Mouse (Mus musculus) midbrain, embryonic 15.5 days (tissue): ENCODE results near the gene Eva1b. TPM values are rescaled to one million over a fixed set of nuclear protein-coding genes. Genes with fewer than 3 reads are reported as not detected.

Experiments used
- ATAC-seq: fragments of 200-750 bp; cut with Nextera tagmentation; replicated peaks from 2 replicates; pipeline ENCODE4 v1.8.0; 2017; ENCODE audit warnings: moderate TSS enrichment
- H3K27ac ChIP-seq: fragments of 300-500 bp; sonication (generic); 2 replicates; pipeline ENCODE4 v1.5.1; 2015; ENCODE audit warnings: mild to moderate bottlenecking, inconsistent platforms
- H3K27me3 ChIP-seq: fragments of 300-500 bp; sonication (generic); replicated peaks from 2 replicates; pipeline ENCODE4 v1.6.1; 2015; ENCODE audit warnings: inconsistent platforms
- H3K36me3 ChIP-seq: fragments of 300-500 bp; sonication (generic); replicated peaks from 2 replicates; pipeline ENCODE4 v1.6.1; 2015; ENCODE audit warnings: inconsistent platforms
- H3K4me1 ChIP-seq: fragments of 300-500 bp; sonication (generic); 2 replicates; pipeline ENCODE4 v1.6.1; 2015; ENCODE audit warnings: inconsistent platforms
- H3K4me2 ChIP-seq: fragments of 300-500 bp; sonication (generic); 2 replicates; pipeline ENCODE4 v1.6.1; 2015; ENCODE audit warnings: inconsistent platforms, mild to moderate bottlenecking, moderate library complexity
- H3K4me3 ChIP-seq: fragments of 300-500 bp; sonication (generic); 2 replicates; pipeline ENCODE4 v1.5.1; 2015; ENCODE audit warnings: mild to moderate bottlenecking, inconsistent platforms
- H3K9ac ChIP-seq: fragments of 300-500 bp; sonication (generic); 2 replicates; pipeline ENCODE4 v1.6.1; 2015; ENCODE audit warnings: mild to moderate bottlenecking, inconsistent platforms
- H3K9me3 ChIP-seq: fragments of 300-500 bp; sonication (generic); 2 replicates; pipeline ENCODE4 v1.6.1; 2016; ENCODE audit warnings: inconsistent platforms
- WGBS: fragments of 180-500 bp; shearing (Covaris S2); methylation state at CpG from one replicate; pipeline ENCODE4 v1.1.7; 2015; ENCODE audit warnings: mixed read lengths; 5-methylcytosine and 5-hydroxymethylcytosine counted together
- polyA plus RNA-seq: library from polyadenylated mRNA; unstranded; fragments of >200 nt; fragmentation: Nextera tagmentation; extraction: Ambion mirVana; gene quantifications from 2 replicates; pipeline ENCODE4 v1.2.1, GENCODE M21; 2015

Gene Eva1b
- polyA plus RNA-seq = 11.8 and 12.0 TPM in 2 replicates

DNA sequence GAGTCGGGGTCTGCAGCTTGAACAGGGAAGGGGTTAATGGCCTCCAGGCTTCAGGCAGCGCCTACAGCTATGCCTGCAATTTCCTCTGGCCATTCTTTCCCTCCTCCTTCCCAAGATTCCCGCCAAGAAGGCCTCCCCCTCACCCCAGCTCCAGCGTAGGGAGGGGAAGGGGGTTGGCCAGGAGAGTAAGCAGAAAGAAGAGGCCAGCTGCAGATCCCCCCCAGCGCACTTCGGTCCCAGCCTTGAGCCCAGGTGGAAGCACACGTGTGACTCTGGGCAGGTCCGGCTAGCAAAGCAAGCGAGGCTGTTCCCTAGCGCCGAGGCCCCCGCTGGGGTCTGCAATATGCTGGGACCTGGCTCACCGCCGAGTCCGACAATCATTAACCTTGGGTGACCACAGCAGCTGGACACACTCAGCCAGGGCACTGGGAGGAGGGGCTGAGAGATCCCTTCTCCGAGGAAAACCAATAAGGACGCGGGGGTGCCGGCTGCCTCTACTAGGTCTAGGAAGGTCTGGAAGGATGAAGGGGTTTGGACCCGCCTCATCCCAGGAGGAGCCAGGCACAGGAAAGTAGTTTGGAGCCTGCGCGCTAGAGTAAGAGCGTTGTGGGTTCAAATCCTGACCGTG lies at the start of gene Eva1b:
Gene Eva1b, plus strand, starts transcription at position 212 of the 628 bp plus-strand sequence.
- H3K27me3 ChIP-seq = peaks cover 38% of the 10 kb centered on the region
- ATAC-seq = no peak
- WGBS = 3% methylated on average over 24 of the region's 24 CpGs
- no peaks in the 10 kb centered on the region for H3K9me3 ChIP-seq
- no peak within 1 kb of the TSS for H3K27ac ChIP-seq
- H3K4me3 ChIP-seq = peak within 1 kb of the TSS; percentile 35
- H3K4me2 ChIP-seq = peak within 1 kb of the TSS; percentile 59
- H3K4me1 ChIP-seq = peaks cover 22% of the 10 kb centered on the region
- H3K36me3 ChIP-seq = no peaks in the 10 kb centered on the region
- H3K9ac ChIP-seq = peak within 1 kb of the TSS; percentile 18; the same call in 1 of the 2 replicates

DNA sequence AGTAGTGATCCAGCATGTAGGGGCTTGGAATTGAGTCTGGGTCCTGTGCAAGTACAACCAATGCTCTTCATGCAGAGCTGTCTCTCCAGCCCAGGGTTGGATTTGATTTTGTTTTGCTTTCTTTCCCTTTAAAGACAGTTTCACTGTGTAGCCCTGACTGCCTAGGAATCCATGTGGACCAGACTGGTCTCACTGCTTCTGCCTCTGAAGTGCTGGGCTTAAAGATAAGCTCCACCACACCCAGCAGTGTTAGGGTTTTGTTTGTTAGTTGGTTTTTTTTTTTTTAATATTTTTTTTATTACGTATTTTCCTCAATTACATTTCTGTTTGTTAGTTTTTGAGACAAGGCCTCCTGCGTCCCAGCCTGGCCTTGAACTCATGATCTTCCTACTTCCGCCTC lies 48.2 kb upstream of the Eva1b start:
- Histone ChIP-seq H3K36me3 (no peaks in the 10 kb centered on the region), H3K4me2 (no peak overlapping the region), H3K4me1 (peaks cover 33% of the 10 kb centered on the region), H3K27me3 (no peaks in the 10 kb centered on the region), H3K9ac (no peak overlapping the region), H3K9me3 (no peaks in the 10 kb centered on the region), H3K4me3 (no peak overlapping the region), H3K27ac (no peak overlapping the region)
- ATAC-seq = no peak
- WGBS = 95% methylated on average over 3 of the region's 3 CpGs

DNA sequence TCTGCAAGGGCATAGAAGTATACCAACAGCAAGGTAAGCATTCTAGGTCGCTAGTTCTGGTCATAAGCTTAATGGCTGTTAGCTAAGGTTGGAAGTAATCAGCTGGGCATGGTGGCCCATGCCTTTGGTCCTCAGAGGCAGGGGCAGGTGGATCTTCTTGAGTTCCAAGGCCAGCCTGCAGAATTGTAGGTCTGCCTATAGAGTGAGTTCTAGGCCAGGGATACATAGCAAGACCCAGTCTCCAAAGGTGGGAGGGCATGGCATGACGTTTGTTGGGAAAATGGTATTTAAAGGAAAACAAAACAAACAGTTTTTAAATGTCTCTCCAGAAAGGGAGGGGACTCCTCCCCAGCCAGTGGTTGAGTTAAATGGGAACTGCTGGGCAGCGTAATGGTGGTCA lies 46.8 kb upstream of the Eva1b start:
- H3K9ac ChIP-seq = no peak overlapping the region
- H3K4me1 ChIP-seq = peaks cover 47% of the 10 kb centered on the region
- H3K9me3 ChIP-seq = no peaks in the 10 kb centered on the region
- ATAC-seq = no peak
- H3K36me3 ChIP-seq = no peaks in the 10 kb centered on the region
- no peak overlapping the region for H3K4me2 ChIP-seq
- WGBS = 93% methylated on average over 3 of the region's 3 CpGs
- no peak overlapping the region for H3K27ac ChIP-seq
- H3K4me3 ChIP-seq = no peak overlapping the region
- H3K27me3 ChIP-seq = no peaks in the 10 kb centered on the region

DNA sequence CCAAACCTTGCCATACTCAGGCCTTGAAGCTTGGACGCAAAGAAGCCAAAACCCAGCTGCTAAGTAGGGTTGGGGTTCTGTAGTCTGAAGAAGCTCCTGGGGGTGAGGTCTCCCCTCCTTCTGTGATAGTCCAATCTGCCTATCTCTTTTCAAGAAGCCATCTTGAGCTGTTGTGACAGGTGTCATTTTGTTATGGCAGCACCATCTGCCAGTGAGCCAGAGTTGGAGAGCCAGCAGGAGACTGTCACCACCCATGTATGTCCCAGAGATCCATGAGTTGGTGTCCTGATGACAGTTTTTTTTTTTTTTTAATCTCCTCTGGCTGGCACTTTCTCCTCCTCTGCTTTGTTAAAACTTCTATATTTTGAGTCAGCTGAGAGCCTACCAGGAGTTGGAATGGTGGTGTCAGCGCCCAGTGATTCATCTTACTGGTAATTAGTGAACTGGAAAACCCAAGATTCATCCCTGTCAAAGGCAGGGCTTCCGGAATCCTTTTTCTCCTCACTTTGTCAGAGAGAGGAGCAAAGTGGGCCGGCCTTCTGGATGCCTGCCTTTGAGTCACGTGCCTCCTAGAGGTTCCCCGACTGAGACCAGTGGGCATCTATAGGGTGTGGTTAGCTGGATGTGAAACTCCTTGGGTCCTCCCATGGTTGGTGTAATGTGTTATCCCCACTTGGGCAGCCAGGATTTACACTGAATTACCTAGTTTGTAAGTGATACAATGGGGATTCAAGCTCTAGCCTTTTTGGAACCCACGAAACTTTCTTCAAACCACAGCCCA lies 45.3 kb upstream of the Eva1b start:
- WGBS = 41% methylated on average over 7 of the region's 7 CpGs
- Histone ChIP-seq H3K9me3 (no peaks in the 10 kb centered on the region), H3K27ac (peak overlapping the region; percentile 84), H3K4me3 (no peak overlapping the region; the same call in 1 of the 2 replicates), H3K9ac (no peak overlapping the region), H3K36me3 (no peaks in the 10 kb centered on the region), H3K27me3 (no peaks in the 10 kb centered on the region), H3K4me1 (peaks cover 53% of the 10 kb centered on the region), H3K4me2 (peak overlapping the region; percentile 68)
- no peak for ATAC-seq

DNA sequence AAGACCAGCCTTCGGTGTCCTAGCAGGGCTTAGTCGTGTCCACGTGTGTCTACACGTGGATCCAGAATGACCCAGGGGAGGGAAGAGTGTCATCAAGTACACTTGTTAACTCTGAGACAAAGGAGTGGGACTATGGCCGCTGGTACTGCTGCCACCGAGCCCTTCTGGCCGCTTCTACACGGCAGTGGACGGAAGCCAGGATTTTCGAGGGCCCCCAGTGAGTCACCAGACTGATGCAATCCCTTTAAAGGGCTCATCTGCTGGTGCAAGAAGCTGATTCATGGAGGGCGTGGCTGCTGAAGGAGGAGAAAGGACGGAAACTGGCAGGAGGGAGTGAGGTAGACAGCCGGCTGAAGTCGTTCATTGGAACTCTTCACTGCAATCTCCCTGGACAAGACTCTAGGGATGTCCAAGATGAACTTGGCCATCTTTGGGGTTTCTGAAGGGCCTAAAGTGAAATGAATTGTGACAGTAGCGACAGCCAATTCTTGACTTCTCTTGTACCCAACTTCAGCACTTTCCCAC lies 44.4 kb upstream of the Eva1b start:
- peak overlapping the region; percentile 84 for H3K27ac ChIP-seq
- peak; percentile 47 for ATAC-seq
- under 1% methylated on average over 15 of the region's 15 CpGs for WGBS
- H3K4me1 ChIP-seq = peaks cover 58% of the 10 kb centered on the region
- H3K9me3 ChIP-seq = no peaks in the 10 kb centered on the region
- H3K4me2 ChIP-seq = peak overlapping the region; percentile 68
- no peaks in the 10 kb centered on the region for H3K27me3 ChIP-seq
- H3K4me3 ChIP-seq = peak overlapping the region; percentile 96
- peak overlapping the region; percentile 50 for H3K9ac ChIP-seq
- no peaks in the 10 kb centered on the region for H3K36me3 ChIP-seq

DNA sequence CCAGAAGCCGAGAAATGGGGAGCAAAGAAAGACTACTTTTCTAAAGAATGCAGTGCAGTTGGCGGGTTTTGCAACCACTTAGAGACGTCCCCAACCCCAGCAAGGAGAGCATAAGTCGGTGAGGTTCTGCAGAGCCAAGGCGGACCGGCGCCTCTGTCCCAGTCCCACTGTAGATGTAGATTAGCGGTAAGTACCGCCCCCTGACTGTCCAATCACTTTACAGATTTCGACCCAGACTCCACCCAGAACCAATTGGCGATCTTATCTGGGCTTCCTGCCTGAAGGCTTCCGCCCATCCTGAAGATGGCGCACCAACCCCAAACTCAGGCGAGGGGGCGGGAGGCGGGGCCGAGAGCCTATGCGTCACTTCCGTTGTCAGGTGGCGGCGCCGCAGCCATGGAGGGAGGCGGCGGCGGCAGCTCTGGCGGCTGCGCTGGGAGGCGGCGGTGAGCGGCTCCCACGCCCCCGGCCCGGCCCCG lies 43.9 kb upstream of the Eva1b start, which contains the start of gene Stk40:
Gene Stk40, plus strand, starts transcription at position 368 of the 479 bp plus-strand sequence.
- Histone ChIP-seq H3K27me3 (no peaks in the 10 kb centered on the region), H3K4me2 (peak within 1 kb of the TSS; percentile 87), H3K4me3 (peak within 1 kb of the TSS; percentile 96), H3K27ac (peak within 1 kb of the TSS; percentile 84), H3K36me3 (no peaks in the 10 kb centered on the region), H3K9ac (peak within 1 kb of the TSS; percentile 89), H3K4me1 (peaks cover 63% of the 10 kb centered on the region), H3K9me3 (no peaks in the 10 kb centered on the region)
- WGBS = under 1% methylated on average over 25 of the region's 34 CpGs
- peak; percentile 96 for ATAC-seq

DNA sequence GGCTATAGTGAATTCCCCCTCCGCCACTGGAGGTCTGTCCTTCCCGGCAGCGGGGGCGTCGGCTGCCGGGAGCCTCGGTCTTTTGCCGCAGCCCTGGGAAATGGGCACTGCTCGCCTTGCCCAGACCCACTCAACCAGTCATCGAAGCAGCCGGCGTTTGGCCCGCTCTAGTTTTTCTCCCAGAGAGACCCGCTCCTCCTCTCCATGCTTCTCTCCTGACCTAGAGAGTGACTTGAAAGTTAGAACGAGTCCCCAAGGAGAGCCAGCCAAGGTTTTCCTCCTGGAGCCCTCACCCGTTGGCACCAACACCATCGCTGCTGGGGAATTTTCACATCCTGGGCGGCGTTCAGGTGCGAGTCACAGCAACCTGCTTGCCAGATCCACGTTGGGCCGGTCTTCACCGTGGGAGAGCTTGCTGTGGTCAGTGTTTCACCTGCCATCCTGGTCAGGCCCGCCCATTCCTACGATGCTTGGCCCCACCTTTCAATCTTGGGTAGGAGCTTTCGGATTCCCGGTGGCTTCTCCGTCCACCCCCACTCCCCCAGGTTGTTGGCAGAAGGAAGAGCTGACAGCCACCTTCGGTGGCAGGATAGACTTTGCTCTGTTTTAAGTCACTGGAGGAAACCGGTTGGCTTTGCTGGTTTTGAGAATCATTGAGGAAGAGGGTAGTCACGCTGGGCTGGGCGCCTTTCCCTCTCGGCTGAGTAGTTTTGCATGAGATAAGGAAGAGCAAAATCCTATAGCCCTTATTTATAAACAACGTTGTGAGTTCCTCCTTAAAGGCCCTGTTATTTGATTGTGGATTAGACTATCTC lies 43.1 kb upstream of the Eva1b start:
- no peaks in the 10 kb centered on the region for H3K36me3 ChIP-seq
- 2% methylated on average over 34 of the region's 34 CpGs for WGBS
- H3K4me3 ChIP-seq = peak overlapping the region; percentile 96
- H3K27ac ChIP-seq = peak overlapping the region; percentile 84
- peak overlapping the region; percentile 87 for H3K4me2 ChIP-seq
- H3K27me3 ChIP-seq = no peaks in the 10 kb centered on the region
- peaks cover 68% of the 10 kb centered on the region for H3K4me1 ChIP-seq
- peak; percentile 45 for ATAC-seq
- peak overlapping the region; percentile 89 for H3K9ac ChIP-seq
- no peaks in the 10 kb centered on the region for H3K9me3 ChIP-seq

DNA sequence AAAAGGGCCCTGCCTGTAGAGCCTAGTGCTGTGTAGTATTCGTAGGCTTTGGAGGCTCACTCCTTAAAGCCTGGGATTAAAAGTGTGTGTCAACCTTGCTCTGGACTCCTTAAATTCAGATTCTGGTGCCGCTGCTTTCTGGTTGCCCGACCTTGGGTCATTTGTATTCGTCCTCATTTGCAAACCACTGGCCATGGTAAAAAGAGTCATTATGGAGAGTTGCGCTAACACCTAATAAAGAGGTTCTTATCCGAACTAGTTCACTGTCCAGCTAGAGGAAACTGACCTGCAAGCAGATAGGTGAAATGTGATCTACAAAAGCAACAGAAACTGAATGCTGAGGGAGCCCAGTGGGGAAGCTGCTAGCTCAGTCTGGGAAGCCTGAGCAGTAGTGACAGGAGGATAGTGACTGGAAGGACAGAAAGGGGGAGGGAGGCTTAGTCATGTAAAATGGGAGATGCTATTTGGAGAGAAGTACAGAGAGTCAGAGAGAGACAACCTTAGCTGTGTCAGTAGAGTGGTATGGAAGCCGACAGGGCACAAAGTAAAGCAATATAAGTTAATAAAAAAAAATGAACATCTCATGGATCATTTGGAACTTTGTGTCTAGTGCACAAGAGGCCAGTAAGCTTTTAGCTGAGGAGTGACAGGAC lies 42.3 kb upstream of the Eva1b start:
- H3K4me3 ChIP-seq = peak overlapping the region; percentile 96
- WGBS = 47% methylated on average over 7 of the region's 7 CpGs
- no peak overlapping the region for H3K27ac ChIP-seq
- no peak for ATAC-seq
- H3K9ac ChIP-seq = peak overlapping the region; percentile 89; the same call in 1 of the 2 replicates
- H3K36me3 ChIP-seq = no peaks in the 10 kb centered on the region
- peak overlapping the region; percentile 87 for H3K4me2 ChIP-seq
- H3K27me3 ChIP-seq = no peaks in the 10 kb centered on the region
- no peaks in the 10 kb centered on the region for H3K9me3 ChIP-seq
- peaks cover 72% of the 10 kb centered on the region for H3K4me1 ChIP-seq

DNA sequence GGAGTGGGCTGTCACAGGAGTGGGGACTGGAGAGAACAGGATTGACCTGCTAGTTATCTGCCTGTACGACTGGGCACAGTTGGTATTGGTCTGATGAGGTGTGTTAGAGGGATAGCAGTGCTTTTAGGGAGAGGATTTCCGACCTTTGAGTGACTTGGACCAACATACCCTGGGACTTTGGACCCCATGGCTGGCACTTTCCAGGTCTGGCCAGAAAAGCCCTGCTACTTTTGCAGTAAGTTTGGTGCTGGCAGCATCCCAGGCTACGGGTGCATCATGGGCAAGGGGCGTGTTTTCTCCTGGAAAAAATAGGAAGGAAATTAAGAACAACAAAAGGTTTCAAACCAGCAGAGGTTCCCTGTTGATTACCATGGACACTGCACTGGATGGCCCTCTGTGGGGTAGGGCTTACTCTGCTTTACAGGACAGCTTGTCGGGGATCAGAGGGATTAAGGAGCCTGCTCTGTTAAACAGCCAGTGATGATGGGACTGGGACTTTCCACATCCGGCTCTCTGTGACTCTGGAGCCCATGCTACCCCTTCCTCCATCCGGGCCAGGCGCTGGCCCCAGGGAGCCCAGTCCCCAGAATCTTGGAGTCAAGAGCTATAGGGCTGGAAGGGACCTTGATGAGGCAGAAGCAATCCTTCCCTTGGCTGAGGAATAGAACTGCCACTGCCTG lies 39.3 kb upstream of the Eva1b start:
- Histone ChIP-seq H3K4me1 (peaks cover 69% of the 10 kb centered on the region), H3K27me3 (no peaks in the 10 kb centered on the region), H3K36me3 (no peaks in the 10 kb centered on the region), H3K4me2 (no peak overlapping the region; the same call in 1 of the 2 replicates), H3K4me3 (no peak overlapping the region), H3K9me3 (no peaks in the 10 kb centered on the region), H3K9ac (no peak overlapping the region; the same call in 1 of the 2 replicates), H3K27ac (peak overlapping the region; percentile 56)
- no peak for ATAC-seq
- 20% methylated on average over 8 of the region's 8 CpGs for WGBS

DNA sequence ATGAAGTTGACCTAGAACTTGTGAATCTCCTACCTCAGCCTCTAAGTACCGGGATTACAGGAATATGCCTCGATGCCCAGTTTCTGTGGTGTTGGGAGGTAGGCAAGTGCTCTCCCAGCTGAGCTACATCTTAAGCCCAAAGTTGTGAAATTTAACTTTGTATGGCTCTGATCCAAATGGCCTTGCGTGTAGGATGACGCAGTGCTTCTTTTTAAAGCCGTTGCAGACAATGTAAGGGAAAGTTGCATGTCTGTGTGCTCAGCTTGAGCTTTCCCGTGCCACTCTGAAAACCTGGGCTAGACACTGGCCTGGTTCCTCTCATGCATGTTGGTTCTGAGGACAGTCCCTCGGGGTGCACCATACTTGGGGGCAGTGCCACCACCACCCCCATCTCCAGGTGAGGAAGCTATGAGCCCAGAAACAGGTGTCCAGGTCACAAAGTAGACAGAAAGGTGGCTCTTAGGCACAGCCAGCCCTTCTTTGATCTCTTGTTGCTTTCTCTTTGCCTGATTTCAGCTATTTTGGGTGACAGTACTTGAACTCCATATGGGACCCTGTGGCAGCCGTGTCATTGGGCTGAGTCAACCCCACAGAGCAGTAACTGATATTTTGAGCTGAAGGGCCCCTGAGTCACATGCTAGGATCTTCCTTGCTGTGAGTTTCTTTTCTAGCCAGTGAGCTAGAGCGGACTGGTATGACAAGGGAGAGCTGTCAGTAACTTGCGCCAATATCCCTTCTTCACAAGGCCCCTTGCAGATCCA lies 37.8 kb upstream of the Eva1b start:
- WGBS = 74% methylated on average over 10 of the region's 10 CpGs
- Histone ChIP-seq H3K9me3 (no peaks in the 10 kb centered on the region), H3K27ac (peak overlapping the region; percentile 72), H3K9ac (no peak overlapping the region), H3K36me3 (no peaks in the 10 kb centered on the region), H3K27me3 (no peaks in the 10 kb centered on the region), H3K4me2 (no peak overlapping the region), H3K4me1 (peaks cover 61% of the 10 kb centered on the region), H3K4me3 (no peak overlapping the region)
- no peak for ATAC-seq
